Mouse (Mus musculus): Measurements from ENCODE around the gene 4933407L21Rik.
"Not testable (repeated sequence)": the region's sequence is repeated elsewhere in the genome, so short reads cannot be mapped to it uniquely, and the experiment has no call there.

4933407L21Rik gene

GRCm38 (mm10) chr1:85959129-85959888 lies 31.0 kb downstream of the 4933407L21Rik start:
- DNase-seq (ENCODE audit: low spot score in 2 of 2), result no peak

- DNase-seq (ENCODE audit: low spot score in 2 of 2), result no peak
Observed at GRCm38 (mm10) chr1:85959889-85960276, 31.6 kb downstream of the 4933407L21Rik start.

GRCm38 (mm10) chr1:85960873-85961272 lies 32.6 kb downstream of the 4933407L21Rik start, which contains the start of gene Gpr55:
Gpr55 (minus strand) TSS chr1:85961007.
- DNase-seq (ENCODE audit: low spot score in 2 of 2), result no peak

GRCm38 (mm10) chr1:85962081-85962480 lies 33.8 kb downstream of the 4933407L21Rik start:
- no peak for DNase-seq (ENCODE audit: low spot score in 2 of 2)

GRCm38 (mm10) chr1:85965856-85966255 lies 37.6 kb downstream of the 4933407L21Rik start:
- no peak for DNase-seq (ENCODE audit: low spot score in 2 of 2)

GRCm38 (mm10) chr1:85969081-85969480 lies 40.8 kb downstream of the 4933407L21Rik start:
- DNase-seq (ENCODE audit: low spot score in 2 of 2), result no peak

- no peak for DNase-seq (ENCODE audit: low spot score in 2 of 2)
Observed at GRCm38 (mm10) chr1:85969519-85969918, 41.2 kb downstream of the 4933407L21Rik start.

GRCm38 (mm10) chr1:85971070-85971469 lies 42.8 kb downstream of the 4933407L21Rik start:
- no peak for DNase-seq (ENCODE audit: low spot score in 2 of 2)

- DNase-seq (ENCODE audit: low spot score in 2 of 2), result no peak
Observed at GRCm38 (mm10) chr1:85972341-85972740, 44.1 kb downstream of the 4933407L21Rik start.

GRCm38 (mm10) chr1:85973468-85973877 lies 45.2 kb downstream of the 4933407L21Rik start:
- no peak for DNase-seq (ENCODE audit: low spot score in 2 of 2)

- no peak for DNase-seq (ENCODE audit: low spot score in 2 of 2)
Observed at GRCm38 (mm10) chr1:85977709-85978108, 49.4 kb downstream of the 4933407L21Rik start.

- DNase-seq (ENCODE audit: low spot score in 2 of 2), result no peak
Observed at GRCm38 (mm10) chr1:85981738-85982357, 53.6 kb downstream of the 4933407L21Rik start.

GRCm38 (mm10) chr1:85985784-85986183 lies 57.5 kb downstream of the 4933407L21Rik start:
- no peak for DNase-seq (ENCODE audit: low spot score in 2 of 2)

GRCm38 (mm10) chr1:85988351-85988750 lies 60.1 kb downstream of the 4933407L21Rik start:
- DNase-seq (ENCODE audit: low spot score in 2 of 2), result no peak

- DNase-seq (ENCODE audit: low spot score in 2 of 2), result not testable (repeated sequence)
Observed at GRCm38 (mm10) chr1:85988882-85989281, 60.6 kb downstream of the 4933407L21Rik start.
